Mouse (Mus musculus) stomach, postnatal 0 days (tissue): ENCODE data around the gene Frmpd4. TPM values are rescaled to one million over a fixed set of nuclear protein-coding genes. Genes with fewer than 3 reads are reported as not detected.

Source experiments
- ATAC-seq: fragments of 200-750 bp; cut with Nextera tagmentation; 2 replicates; pipeline ENCODE4 v1.8.0; 2017; ENCODE audit not compliant: low FRiP score, low TSS enrichment
- DNase-seq: peaks from one replicate; pipeline ENCODE4 v3.0.0-alpha.2; 2016; ENCODE audit warnings: low spot score
- H3K27ac ChIP-seq: fragments of 300-500 bp; sonication (generic); replicated peaks from 2 replicates; pipeline ENCODE4 v1.5.1; 2014; ENCODE audit warnings: mild to moderate bottlenecking, control low read depth
- H3K27me3 ChIP-seq: fragments of 300-500 bp; sonication (generic); 2 replicates; pipeline ENCODE4 v1.6.1; 2014; ENCODE audit warnings: low read length; ENCODE audit not compliant: control insufficient read depth, insufficient read depth
- H3K36me3 ChIP-seq: fragments of 300-500 bp; sonication (generic); 2 replicates; pipeline ENCODE4 v1.6.1; 2014; ENCODE audit warnings: low read length, mixed read lengths; ENCODE audit not compliant: control insufficient read depth, insufficient read depth
- H3K4me1 ChIP-seq: fragments of 300-500 bp; sonication (generic); replicated peaks from 2 replicates; pipeline ENCODE4 v1.6.1; 2014; ENCODE audit warnings: antibody characterized with exemption; ENCODE audit not compliant: control insufficient read depth, insufficient read depth
- H3K4me2 ChIP-seq: fragments of 300-500 bp; sonication (generic); replicated peaks from 2 replicates; pipeline ENCODE4 v1.6.1; 2014; ENCODE audit warnings: low read depth, mild to moderate bottlenecking, control low read depth, moderate library complexity
- H3K4me3 ChIP-seq: fragments of 300-500 bp; sonication (generic); 2 replicates; pipeline ENCODE4 v1.5.1; 2014; ENCODE audit warnings: low read depth, low read length, control low read depth
- H3K9ac ChIP-seq: fragments of 300-500 bp; sonication (generic); 2 replicates; pipeline ENCODE4 v1.6.1; 2014; ENCODE audit warnings: mild to moderate bottlenecking, low read length, control low read depth, mixed read lengths
- H3K9me3 ChIP-seq: fragments of 300-500 bp; sonication (generic); 2 replicates; pipeline ENCODE4 v1.6.1; 2016; ENCODE audit warnings: low read length; ENCODE audit not compliant: control insufficient read depth
- CTCF ChIP-seq: IDR thresholded peaks from 2 replicates; pipeline ENCODE4 v1.5.1; 2016; ENCODE audit warnings: antibody characterized with exemption, low read depth, mild to moderate bottlenecking, moderate library complexity
- EP300 ChIP-seq: optimal IDR thresholded peaks from 2 replicates; pipeline ENCODE3; 2016; ENCODE audit warnings: antibody characterized with exemption
- WGBS: fragments of 180-500 bp; shearing (Covaris S2); extraction: QIAGEN DNeasy Blood & Tissue Kit; methylation state at CpG from one replicate; pipeline ENCODE4 v1.1.7; 2014; 5-methylcytosine and 5-hydroxymethylcytosine counted together
- polyA plus RNA-seq: library from polyadenylated mRNA; unstranded; fragments of >200 nt; fragmentation: Nextera tagmentation; extraction: Ambion mirVana; gene quantifications from 2 replicates; pipeline ENCODE4 v1.2.1, GENCODE M21; 2015

Gene Frmpd4
- polyA plus RNA-seq, 1 experiment from 2014 or later: 0.07 TPM

DNA sequence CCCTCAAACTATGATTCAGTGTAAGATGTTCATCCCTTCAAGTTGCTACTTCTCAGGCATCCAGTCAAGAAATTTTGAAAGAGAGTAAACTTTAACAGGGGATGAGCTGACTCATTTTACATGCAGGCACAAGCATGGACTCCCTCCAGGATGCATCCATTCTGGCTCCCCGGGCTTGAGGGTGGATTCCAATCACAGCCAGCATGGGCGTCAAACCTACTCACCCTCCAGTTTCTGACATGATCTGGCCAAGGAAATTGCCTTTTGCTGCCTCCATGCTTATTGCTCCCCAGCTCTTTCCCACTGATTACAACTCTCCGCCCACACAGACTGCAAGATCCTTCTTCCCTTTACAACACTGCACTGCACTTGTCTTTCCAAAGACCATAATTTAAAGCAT lies 370.0 kb downstream of the Frmpd4 start:
- ATAC-seq (no peak), DNase-seq (no peak)
- no peak overlapping the region for H3K4me3 ChIP-seq
- no peak for TF ChIP-seq EP300
- no peak for TF ChIP-seq CTCF
- no peaks in the 10 kb centered on the region for H3K36me3 ChIP-seq
- no peak overlapping the region for H3K27ac ChIP-seq
- no peaks in the 10 kb centered on the region for H3K27me3 ChIP-seq
- no peaks in the 10 kb centered on the region for H3K9me3 ChIP-seq
- no peaks in the 10 kb centered on the region for H3K4me1 ChIP-seq
- no peak overlapping the region for H3K9ac ChIP-seq
- WGBS: 83% methylated on average over 3 of the region's 3 CpGs
- H3K4me2 ChIP-seq: no peak overlapping the region

DNA sequence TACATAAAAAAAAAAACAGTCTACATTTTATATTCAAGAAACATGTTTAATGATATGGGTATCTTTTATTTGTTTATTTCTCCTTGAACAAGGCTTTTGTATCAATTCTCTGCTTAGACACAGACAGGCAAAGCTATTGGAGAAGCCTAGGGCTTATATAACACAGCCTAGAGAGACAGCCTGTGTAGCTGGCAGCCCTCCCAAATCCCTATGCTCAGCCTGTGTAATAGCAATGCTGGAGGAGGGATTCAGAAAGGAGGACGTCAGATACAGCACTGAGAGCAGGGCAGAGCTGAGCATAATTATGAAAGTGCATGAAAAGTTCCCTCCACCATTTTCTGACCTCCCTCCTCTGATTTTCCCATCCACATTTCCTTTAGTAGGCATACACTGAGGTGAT lies 385.1 kb downstream of the Frmpd4 start:
- DNase-seq: no peak

GRCm38 (mm10) chrX:168189563-168189962 lies 387.5 kb downstream of the Frmpd4 start:
- no peak for ATAC-seq
- no peak for DNase-seq
- TF ChIP-seq EP300 (no peak), CTCF (no peak)
- H3K4me3 ChIP-seq: no peak overlapping the region
- H3K27ac ChIP-seq: no peak overlapping the region
- no peaks in the 10 kb centered on the region for H3K36me3 ChIP-seq
- 76% methylated on average over 8 of the region's 8 CpGs for WGBS
- no peaks in the 10 kb centered on the region for H3K4me1 ChIP-seq
- no peaks in the 10 kb centered on the region for H3K9me3 ChIP-seq
- no peak overlapping the region for H3K4me2 ChIP-seq
- H3K9ac ChIP-seq: no peak overlapping the region
- H3K27me3 ChIP-seq: no peaks in the 10 kb centered on the region

More for the DNA sequence above, 385.1 kb downstream of the Frmpd4 start:
- Histone ChIP-seq H3K27me3 (no peaks in the 10 kb centered on the region), H3K4me1 (no peaks in the 10 kb centered on the region), H3K9me3 (no peaks in the 10 kb centered on the region), H3K9ac (no peak overlapping the region), H3K4me3 (no peak overlapping the region), H3K4me2 (no peak overlapping the region), H3K36me3 (no peaks in the 10 kb centered on the region), H3K27ac (no peak overlapping the region)
- ATAC-seq: no peak
- TF ChIP-seq EP300 (no peak), CTCF (no peak)
- 58% methylated on average over 1 of the region's 1 CpGs for WGBS

DNA sequence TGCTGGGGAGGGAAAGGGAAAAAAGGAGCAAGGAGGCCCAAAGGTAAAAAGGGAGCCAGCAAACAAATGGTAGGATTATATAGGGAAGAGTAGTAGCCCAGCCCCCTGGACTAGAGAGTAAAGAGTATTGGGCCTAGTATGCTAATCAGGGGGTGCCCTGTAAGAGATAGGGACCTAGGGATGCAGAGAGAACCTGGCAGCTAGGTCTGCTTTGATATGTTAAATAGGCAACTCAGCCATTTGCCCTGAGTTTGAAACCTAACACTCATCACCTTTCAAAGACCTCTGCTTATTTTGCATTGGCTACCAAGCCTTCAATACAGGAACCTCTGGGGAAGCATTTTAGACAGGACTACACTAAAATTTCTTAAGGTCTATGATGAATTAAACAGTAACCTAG lies 414.0 kb downstream of the Frmpd4 start:
- no peaks in the 10 kb centered on the region for H3K36me3 ChIP-seq
- H3K27ac ChIP-seq: no peak overlapping the region
- H3K9me3 ChIP-seq: no peaks in the 10 kb centered on the region
- no peak overlapping the region for H3K4me2 ChIP-seq
- no peaks in the 10 kb centered on the region for H3K4me1 ChIP-seq
- ATAC-seq (no peak), DNase-seq (no peak)
- no peak overlapping the region for H3K9ac ChIP-seq
- no peak overlapping the region for H3K4me3 ChIP-seq
- TF ChIP-seq CTCF: no peak
- TF ChIP-seq EP300: no peak
- H3K27me3 ChIP-seq: no peaks in the 10 kb centered on the region

- Histone ChIP-seq H3K9ac (no peak overlapping the region), H3K27me3 (no peaks in the 10 kb centered on the region), H3K4me2 (no peak overlapping the region), H3K4me3 (no peak overlapping the region), H3K4me1 (no peaks in the 10 kb centered on the region), H3K9me3 (no peaks in the 10 kb centered on the region), H3K27ac (no peak overlapping the region), H3K36me3 (no peaks in the 10 kb centered on the region)
- no peak for DNase-seq
- TF ChIP-seq CTCF (no peak), EP300 (no peak)
- 46% methylated on average over 3 of the region's 3 CpGs for WGBS
- ATAC-seq: no peak
Measured at GRCm38 (mm10) chrX:168158866-168159265, 418.2 kb downstream of the Frmpd4 start.

GRCm38 (mm10) chrX:168141051-168141450 lies 436.0 kb downstream of the Frmpd4 start:
- Histone ChIP-seq H3K27me3 (no peaks in the 10 kb centered on the region), H3K4me1 (no peaks in the 10 kb centered on the region), H3K9ac (no peak overlapping the region), H3K36me3 (no peaks in the 10 kb centered on the region), H3K27ac (no peak overlapping the region), H3K9me3 (no peaks in the 10 kb centered on the region), H3K4me3 (no peak overlapping the region), H3K4me2 (no peak overlapping the region)
- no peak for ATAC-seq
- no peak for DNase-seq
- no peak for TF ChIP-seq CTCF
- no peak for TF ChIP-seq EP300
